Mouse (Mus musculus) heart, adult 2 months (tissue): ENCODE data around the gene Fam98b.

Experiments used
- CTCF ChIP-seq: fragments of 200-600 bp; IDR thresholded peaks from 2 replicates; pipeline ENCODE4 v1.8.1; 2022; ENCODE audit warnings: antibody characterized with exemption, mild to moderate bottlenecking, moderate library complexity
- EP300 ChIP-seq: fragments of 200-500 bp; IDR thresholded peaks from 2 replicates; pipeline ENCODE4 v1.6.1; 2011; ENCODE audit warnings: low read depth, low read length, control low read depth; ENCODE audit not compliant: insufficient read depth

- TF ChIP-seq EP300 (no peak), CTCF (no peak)
Measured at GRCm38 (mm10) chr2:117222651-117223050, 26.9 kb upstream of the Fam98b start.
